Mouse (Mus musculus): ENCODE results near the gene Cct2. TPM values are rescaled to one million over a fixed set of nuclear protein-coding genes. Genes with fewer than 3 reads are reported as not detected.

The Cct2 gene
- total RNA-seq, 4 experiments from 2014 or later, result 184 to 239 (median 209) TPM

Other genes with a start within 250 kb of the Cct2 start
- gene Myrfl, start 166.9 kb downstream of the Cct2 start, total RNA-seq (2022), result under 1 TPM in 3 of 4 experiments, not detected in 1; 0.14 to 0.30 (median 0.25) TPM
- gene Rab3ip, start 113.0 kb downstream of the Cct2 start, total RNA-seq (2022), result 10 to 100 TPM; 32.8 to 50.0 (median 37.1) TPM
- gene Gm10271, start 91.2 kb downstream of the Cct2 start, total RNA-seq (2022), result not detected
- gene Best3, start 77.5 kb downstream of the Cct2 start, total RNA-seq (2022), result 1 to 10 TPM in 1 of 4 experiments, under 1 TPM in 3; 0.31 to 1.0 (median 0.69) TPM
- gene Lrrc10, start 18.5 kb downstream of the Cct2 start, total RNA-seq (2022), result not detected
- gene Frs2, start 84.7 kb upstream of the Cct2 start, total RNA-seq (2022), result 10 to 100 TPM; 26.8 to 34.1 (median 29.6) TPM
- 10 to 100 TPM; 39.3 to 42.6 (median 41.5) TPM for gene Yeats4, start 160.7 kb upstream of the Cct2 start, total RNA-seq (2022)
- gene 9530003J23Rik, start 174.9 kb upstream of the Cct2 start, total RNA-seq (2022), result not detected
- 100 to 1,000 TPM; 174 to 471 (median 338) TPM for gene Lyz2, start 218.5 kb upstream of the Cct2 start, total RNA-seq (2022)
- 10 to 100 TPM; 13.9 to 37.6 (median 25.4) TPM for gene Lyz1, start 229.1 kb upstream of the Cct2 start, total RNA-seq (2022)